Mouse (Mus musculus) left cerebral cortex, adult 18-20 months (tissue): ENCODE measurements at regions not wholly inside any gene's neighbourhood (a gene's known extent, or its start where the extent isn't known, plus 50 kb on each side); places are given as distances from the start of the nearest gene placed in this dataset.

ENCODE experiments used
- DNase-seq, 2 experiments: peaks; one replicate each; pipeline ENCODE4 v3.0.0; 2021 to 2022; ENCODE audit warnings: low spot score in 2 of 2, mixed read lengths in 1 of 2

- no peak for DNase-seq
Measured at GRCm38 (mm10) chr5:45270679-45271078, 179.4 kb downstream of the Qdpr start.

GRCm38 (mm10) chr5:45269391-45269790 lies 180.6 kb downstream of the Qdpr start:
- no peak for DNase-seq

GRCm38 (mm10) chr5:45266914-45267313 lies 183.1 kb downstream of the Qdpr start:
- DNase-seq, result no peak

GRCm38 (mm10) chr5:45258486-45258885 lies 191.6 kb downstream of the Qdpr start:
- DNase-seq, result no peak

- no peak for DNase-seq
Measured at GRCm38 (mm10) chr5:45256256-45256999, 193.6 kb downstream of the Qdpr start.

- DNase-seq, result peak; percentile 68 to 82
Measured at GRCm38 (mm10) chr5:45231856-45232255, 218.2 kb downstream of the Qdpr start.

- peak; percentile 19 to 22 for DNase-seq
Measured at GRCm38 (mm10) chr5:45230097-45230496, 219.9 kb downstream of the Qdpr start.

GRCm38 (mm10) chr5:45229477-45229876 lies 220.6 kb downstream of the Qdpr start:
- no peak for DNase-seq

- peak in 1 of 2 experiments; percentile 18 for DNase-seq
Measured at GRCm38 (mm10) chr5:45228226-45228927, 221.7 kb downstream of the Qdpr start.

GRCm38 (mm10) chr5:45220272-45220916 lies 229.6 kb downstream of the Qdpr start:
- peak; percentile 36 to 60 for DNase-seq

GRCm38 (mm10) chr5:45219558-45219957 lies 230.5 kb downstream of the Qdpr start:
- DNase-seq, result no peak

GRCm38 (mm10) chr5:45219101-45219500 lies 230.9 kb downstream of the Qdpr start:
- DNase-seq, result no peak

GRCm38 (mm10) chr5:45214475-45214874 lies 235.6 kb downstream of the Qdpr start:
- no peak for DNase-seq

GRCm38 (mm10) chr5:45198408-45198807 lies 251.6 kb downstream of the Qdpr start:
- DNase-seq, result no peak

- DNase-seq, result peak; percentile 60 to 71
Measured at GRCm38 (mm10) chr5:45196159-45196558, 253.9 kb downstream of the Qdpr start.

- DNase-seq, result no peak
Measured at GRCm38 (mm10) chr5:45192287-45192686, 257.7 kb downstream of the Qdpr start.

GRCm38 (mm10) chr5:45173035-45173755 lies 276.8 kb downstream of the Qdpr start:
- no peak for DNase-seq

- DNase-seq, result no peak
Measured at GRCm38 (mm10) chr5:45159194-45159593, 290.8 kb downstream of the Qdpr start.

GRCm38 (mm10) chr5:45154936-45155335 lies 295.1 kb downstream of the Qdpr start:
- DNase-seq, result no peak

- no peak for DNase-seq
Measured at GRCm38 (mm10) chr5:45144186-45144585, 305.9 kb downstream of the Qdpr start.

GRCm38 (mm10) chr5:45137198-45137973 lies 312.6 kb downstream of the Qdpr start:
- no peak for DNase-seq
